Mouse (Mus musculus): ENCODE data around the gene Dstyk.

Dstyk gene

GRCm38 (mm10) chr1:132388813-132389803 lies 28.2 kb upstream of the Dstyk start:
- no peak for DNase-seq (ENCODE audit: low read depth, low spot score)

DNA sequence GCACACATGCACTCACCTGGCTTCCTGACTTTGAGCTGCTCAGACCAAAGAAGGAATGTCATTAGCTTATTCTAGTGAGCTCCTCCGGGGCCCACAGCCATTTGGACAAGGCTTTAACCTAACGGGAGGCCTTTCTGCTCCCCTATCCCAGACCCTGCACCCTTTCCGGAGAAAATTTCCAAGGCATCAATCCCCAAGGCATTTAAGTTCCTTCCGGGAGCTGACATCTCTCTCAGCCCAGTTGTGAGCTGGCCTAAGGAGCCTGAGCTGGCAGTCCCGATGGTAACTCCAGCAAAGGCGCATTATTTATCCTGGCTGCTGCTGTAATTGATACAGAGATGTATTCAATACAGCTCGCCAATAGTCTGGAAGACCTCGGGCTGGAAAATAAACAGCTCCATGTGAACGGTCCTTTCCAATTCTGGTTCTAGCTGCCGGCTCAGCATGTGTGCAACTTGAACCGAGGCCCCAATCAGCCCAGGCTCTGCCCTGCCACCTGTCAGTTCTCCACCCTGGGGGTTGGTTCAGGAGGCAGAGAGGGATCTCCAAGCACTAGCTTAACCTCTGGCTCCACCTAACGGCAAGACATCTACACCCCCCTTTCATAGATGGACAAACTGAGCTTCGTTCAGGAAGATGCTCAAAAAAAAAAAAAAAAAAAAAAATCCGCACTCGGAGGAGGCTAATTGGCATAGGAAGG lies 27.3 kb upstream of the Dstyk start:
- DNase-seq (ENCODE audit: low read depth, low spot score): peak; percentile 89

GRCm38 (mm10) chr1:132390691-132391579 lies 26.4 kb upstream of the Dstyk start, which contains the start of gene Tmcc2:
Tmcc2 (minus strand) TSS chr1:132391281.
- DNase-seq (ENCODE audit: low read depth, low spot score): peak; percentile 64

DNA sequence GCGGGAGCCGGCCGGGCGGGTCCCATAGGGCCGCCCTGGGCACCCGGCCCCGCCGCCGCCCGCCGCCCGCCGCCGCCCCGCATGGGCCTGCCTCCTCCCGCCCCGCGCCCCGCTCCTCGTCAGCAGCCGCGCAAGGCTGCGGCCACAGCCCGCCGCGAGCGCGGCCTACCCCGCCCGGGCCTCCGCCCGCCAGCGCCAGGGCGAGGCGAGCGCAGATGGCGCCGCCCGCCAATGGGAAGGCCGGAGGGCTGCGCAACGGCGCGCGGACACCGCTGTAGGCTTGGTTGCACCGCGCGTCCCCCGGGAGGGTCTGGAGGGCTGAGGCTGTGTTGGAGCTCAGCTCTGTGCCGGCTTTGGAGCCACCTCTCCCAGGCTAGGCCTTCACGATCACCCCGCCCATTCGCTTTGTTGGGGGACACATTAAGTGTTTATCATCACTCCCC lies 25.8 kb upstream of the Dstyk start:
- peak; percentile 75 for DNase-seq (ENCODE audit: low read depth, low spot score)

GRCm38 (mm10) chr1:132392872-132393271 lies 24.5 kb upstream of the Dstyk start:
- DNase-seq (ENCODE audit: low read depth, low spot score): no peak

GRCm38 (mm10) chr1:132396705-132397104 lies 20.6 kb upstream of the Dstyk start:
- peak; percentile 39 for DNase-seq (ENCODE audit: low read depth, low spot score)

GRCm38 (mm10) chr1:132400538-132400937 lies 16.8 kb upstream of the Dstyk start:
- no peak for DNase-seq (ENCODE audit: low read depth, low spot score)

GRCm38 (mm10) chr1:132401843-132402242 lies 15.5 kb upstream of the Dstyk start:
- DNase-seq (ENCODE audit: low read depth, low spot score): no peak

- DNase-seq (ENCODE audit: low read depth, low spot score): peak; percentile 27
Observed at GRCm38 (mm10) chr1:132410657-132411056, 6.7 kb upstream of the Dstyk start.

GRCm38 (mm10) chr1:132416244-132416942 lies 962 bp upstream of the Dstyk start:
- no peak for DNase-seq (ENCODE audit: low read depth, low spot score)

- no peak for DNase-seq (ENCODE audit: low read depth, low spot score)
Observed at GRCm38 (mm10) chr1:132416943-132417290, 438 bp upstream of the Dstyk start.

DNA sequence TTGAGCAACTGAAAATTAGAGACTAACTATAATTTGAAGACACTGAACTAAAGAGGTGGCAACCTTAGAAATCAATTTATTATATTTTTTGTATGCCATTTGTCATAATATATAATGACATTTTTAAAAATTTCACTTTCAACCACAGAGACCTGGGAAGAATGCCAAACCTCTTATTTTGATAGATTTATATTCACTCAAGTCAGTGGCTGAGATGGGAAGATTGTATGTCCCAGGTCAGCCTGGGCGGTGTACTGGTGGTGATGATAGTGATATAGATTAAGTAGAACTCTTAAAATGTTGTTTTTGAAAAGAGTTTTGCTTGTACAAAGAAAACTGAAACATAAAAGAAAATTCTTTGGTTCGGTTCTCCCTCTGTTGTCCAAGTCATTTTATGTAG lies 2.9 kb downstream of the Dstyk start:
- DNase-seq (ENCODE audit: low read depth, low spot score): no peak

DNA sequence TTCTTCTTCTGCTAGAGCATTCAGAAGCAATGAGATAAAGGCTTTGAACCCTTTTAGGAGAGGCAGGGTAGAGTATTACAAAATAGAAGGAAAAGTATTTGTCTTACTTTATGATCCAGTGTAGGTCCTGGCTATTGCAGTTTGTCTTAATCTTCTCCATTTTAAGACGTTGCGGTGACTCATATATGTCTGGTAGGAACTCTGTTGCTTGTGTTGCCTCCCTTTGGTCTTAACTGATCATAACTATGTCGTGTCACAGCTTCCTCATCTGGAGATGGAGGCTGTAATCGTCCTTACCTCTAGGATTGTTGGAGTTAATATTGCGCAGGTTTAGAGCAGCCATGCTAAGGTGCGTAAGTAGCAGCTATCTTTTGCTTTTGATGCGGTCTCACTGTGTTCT lies 3.3 kb downstream of the Dstyk start:
- no peak for DNase-seq (ENCODE audit: low read depth, low spot score)

GRCm38 (mm10) chr1:132422912-132423696 lies 5.7 kb downstream of the Dstyk start:
- DNase-seq (ENCODE audit: low read depth, low spot score): no peak

DNA sequence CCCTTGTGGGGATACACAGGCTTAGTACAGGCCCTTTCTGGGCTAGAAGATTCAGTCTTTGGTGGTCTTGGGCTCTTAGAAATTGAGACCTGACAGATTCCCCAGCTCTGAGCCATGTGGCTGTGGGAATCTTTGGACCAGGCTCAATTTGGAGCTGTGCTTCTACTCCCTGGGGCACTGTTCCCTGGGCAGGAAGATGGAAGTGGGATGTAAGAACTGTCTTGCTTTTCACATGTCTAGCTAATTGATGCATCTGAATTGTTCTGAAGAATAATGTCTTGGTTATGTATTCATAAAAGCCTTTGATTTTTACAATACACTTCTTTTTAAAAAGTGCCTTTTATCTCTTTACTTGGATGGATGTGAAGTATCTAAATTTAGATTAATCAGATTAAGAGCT lies 8.2 kb downstream of the Dstyk start:
- no peak for DNase-seq (ENCODE audit: low read depth, low spot score)

DNA sequence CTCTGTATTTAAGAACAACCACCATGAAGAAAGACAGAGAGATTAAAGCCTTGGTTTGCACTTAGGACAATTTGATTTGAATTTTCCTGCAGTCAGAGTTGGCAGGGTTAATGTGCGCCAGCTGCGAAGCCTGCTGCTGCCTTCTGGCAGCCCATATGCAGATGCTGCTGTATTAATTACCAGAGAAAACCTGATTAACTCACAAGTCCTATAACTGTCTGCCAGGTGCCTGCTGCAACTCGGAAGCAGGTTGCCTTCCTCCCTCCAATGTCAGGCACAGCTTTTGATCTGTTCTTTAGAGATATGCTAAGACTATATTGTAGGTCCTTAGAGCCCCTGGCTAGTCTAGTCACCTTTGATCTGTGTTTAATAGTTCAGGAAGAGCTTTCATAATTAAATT lies 13.5 kb downstream of the Dstyk start:
- DNase-seq (ENCODE audit: low read depth, low spot score): no peak

- no peak for DNase-seq (ENCODE audit: low read depth, low spot score)
Observed at GRCm38 (mm10) chr1:132431716-132432115, 14.4 kb downstream of the Dstyk start.

DNA sequence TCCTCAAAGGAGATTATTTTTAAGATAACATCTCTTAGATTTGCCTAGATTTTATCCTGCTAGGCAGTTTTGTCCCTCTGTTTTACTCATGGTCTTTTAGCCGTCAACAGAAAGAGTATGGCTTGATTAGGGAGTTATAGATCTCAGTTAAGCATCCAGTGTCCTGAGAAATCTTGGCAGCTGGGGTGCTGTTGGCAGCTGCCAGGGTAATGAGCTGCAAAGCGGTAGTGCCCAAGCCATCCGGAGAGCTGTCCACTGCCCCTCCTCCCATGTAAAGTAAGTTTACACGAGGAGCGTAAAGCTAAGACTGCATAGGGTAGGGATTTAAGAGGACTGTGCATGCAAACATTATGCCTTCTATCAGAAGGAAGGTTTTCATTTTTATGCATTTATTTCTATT lies 16.0 kb downstream of the Dstyk start:
- no peak for DNase-seq (ENCODE audit: low read depth, low spot score)

GRCm38 (mm10) chr1:132434032-132434431 lies 16.7 kb downstream of the Dstyk start:
- DNase-seq (ENCODE audit: low read depth, low spot score): no peak

- no peak for DNase-seq (ENCODE audit: low read depth, low spot score)
Observed at GRCm38 (mm10) chr1:132436320-132436958, 19.1 kb downstream of the Dstyk start.
